Mouse (Mus musculus) kidney, adult 2 months (tissue): ENCODE results near the gene Smyd5.

Experiments
- CTCF ChIP-seq: fragments of 200-500 bp; conservative IDR thresholded peaks from 2 replicates; pipeline ENCODE4 v1.5.1; 2011; ENCODE audit warnings: low read depth, mild to moderate bottlenecking, control low read depth, low read length, moderate library complexity, mixed read lengths; ENCODE audit not compliant: insufficient read depth, insufficient read length
- POLR2A ChIP-seq: fragments of 200-500 bp; IDR thresholded peaks from one replicate; pipeline ENCODE4 v1.6.1; 2011; ENCODE audit warnings: low read depth, low read length, control low read depth

- no peak for TF ChIP-seq CTCF
- TF ChIP-seq POLR2A = no peak
These were observed 32.1 kb upstream of the Smyd5 start for GRCm38 (mm10) chr6:85399715-85400114.
